Mouse (Mus musculus): ENCODE results near the gene Nrg4. TPM values are rescaled to one million over a fixed set of nuclear protein-coding genes. Genes with fewer than 3 reads are reported as not detected.
"Not testable (repeated sequence)": the region's sequence is repeated elsewhere in the genome, so short reads cannot be mapped to it uniquely, and the experiment has no call there.

Nrg4 gene
- polyA plus RNA-seq, 1 experiment from 2014 or later, result 0.81 TPM

GRCm38 (mm10) chr9:55233076-55233475 lies 93.6 kb downstream of the Nrg4 start:
- not testable (repeated sequence) for H3K9me3 ChIP-seq (replicated peaks; ENCODE audit: control insufficient read depth, low read length); DNase-seq (ENCODE audit: low spot score); H3K4me3 ChIP-seq (ENCODE audit: low read depth, low read length); ATAC-seq (replicated peaks; ENCODE audit: insufficient number of reproducible peaks, low FRiP score, low TSS enrichment, low read depth); H3K4me2 ChIP-seq (ENCODE audit: low read depth, low read length); H3K9ac ChIP-seq (replicated peaks; ENCODE audit: low read length); H3K27me3 ChIP-seq (ENCODE audit: control insufficient read depth, insufficient read depth, low read length); H3K36me3 ChIP-seq (replicated peaks; ENCODE audit: control insufficient read depth, insufficient read depth, low read depth, low read length); H3K4me1 ChIP-seq (ENCODE audit: control insufficient read depth, insufficient read depth, low read length); H3K27ac ChIP-seq (replicated peaks; ENCODE audit: low read depth, low read length)
- 71% methylated on average over 11 of the region's 11 CpGs for WGBS

- H3K4me3 ChIP-seq (ENCODE audit: low read depth, low read length), result no peak overlapping the region
- no peak for DNase-seq (ENCODE audit: low spot score)
- H3K36me3 ChIP-seq (replicated peaks; ENCODE audit: control insufficient read depth, insufficient read depth, low read depth, low read length), result no peaks in the 10 kb centered on the region
- H3K4me2 ChIP-seq (ENCODE audit: low read depth, low read length), result no peak overlapping the region
- WGBS, result 83% methylated on average over 7 of the region's 7 CpGs
- ATAC-seq (replicated peaks; ENCODE audit: insufficient number of reproducible peaks, low FRiP score, low TSS enrichment, low read depth), result no peak
- no peaks in the 10 kb centered on the region for H3K9me3 ChIP-seq (replicated peaks; ENCODE audit: control insufficient read depth, low read length)
- H3K9ac ChIP-seq (replicated peaks; ENCODE audit: low read length), result no peak overlapping the region
- H3K27me3 ChIP-seq (ENCODE audit: control insufficient read depth, insufficient read depth, low read length), result no peaks in the 10 kb centered on the region
- no peak overlapping the region for H3K27ac ChIP-seq (replicated peaks; ENCODE audit: low read depth, low read length)
- no peaks in the 10 kb centered on the region for H3K4me1 ChIP-seq (ENCODE audit: control insufficient read depth, insufficient read depth, low read length)
These were observed 94.1 kb downstream of the Nrg4 start for GRCm38 (mm10) chr9:55232586-55232985.

DNA sequence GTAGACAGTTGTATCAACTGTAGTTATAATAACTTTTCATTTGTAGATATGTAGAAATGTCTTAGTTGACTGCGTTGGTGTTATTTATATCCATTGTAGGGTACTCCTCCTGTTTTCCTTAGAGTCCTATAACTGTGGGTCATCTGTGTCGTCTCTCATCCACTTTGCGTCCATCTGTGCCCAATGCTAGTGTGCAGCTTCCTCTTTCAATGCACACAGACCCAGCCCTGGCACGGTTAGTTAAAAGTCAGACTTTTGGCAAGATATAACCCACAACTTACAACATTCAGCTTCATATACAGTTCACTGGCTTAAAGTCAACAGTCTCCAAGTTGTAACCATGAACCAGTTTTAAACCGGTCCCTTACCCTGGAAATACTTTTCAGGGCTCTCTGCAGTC lies 94.5 kb downstream of the Nrg4 start:
- H3K36me3 ChIP-seq (replicated peaks; ENCODE audit: control insufficient read depth, insufficient read depth, low read depth, low read length), result no peaks in the 10 kb centered on the region
- ATAC-seq (replicated peaks; ENCODE audit: insufficient number of reproducible peaks, low FRiP score, low TSS enrichment, low read depth) (no peak), DNase-seq (ENCODE audit: low spot score) (no peak)
- no peaks in the 10 kb centered on the region for H3K9me3 ChIP-seq (replicated peaks; ENCODE audit: control insufficient read depth, low read length)
- no peak overlapping the region for H3K4me2 ChIP-seq (ENCODE audit: low read depth, low read length)
- no peak overlapping the region for H3K27ac ChIP-seq (replicated peaks; ENCODE audit: low read depth, low read length)
- H3K27me3 ChIP-seq (ENCODE audit: control insufficient read depth, insufficient read depth, low read length), result no peaks in the 10 kb centered on the region
- no peak overlapping the region for H3K4me3 ChIP-seq (ENCODE audit: low read depth, low read length)
- WGBS, result 92% methylated on average over 5 of the region's 5 CpGs
- no peaks in the 10 kb centered on the region for H3K4me1 ChIP-seq (ENCODE audit: control insufficient read depth, insufficient read depth, low read length)
- no peak overlapping the region for H3K9ac ChIP-seq (replicated peaks; ENCODE audit: low read length)

DNA sequence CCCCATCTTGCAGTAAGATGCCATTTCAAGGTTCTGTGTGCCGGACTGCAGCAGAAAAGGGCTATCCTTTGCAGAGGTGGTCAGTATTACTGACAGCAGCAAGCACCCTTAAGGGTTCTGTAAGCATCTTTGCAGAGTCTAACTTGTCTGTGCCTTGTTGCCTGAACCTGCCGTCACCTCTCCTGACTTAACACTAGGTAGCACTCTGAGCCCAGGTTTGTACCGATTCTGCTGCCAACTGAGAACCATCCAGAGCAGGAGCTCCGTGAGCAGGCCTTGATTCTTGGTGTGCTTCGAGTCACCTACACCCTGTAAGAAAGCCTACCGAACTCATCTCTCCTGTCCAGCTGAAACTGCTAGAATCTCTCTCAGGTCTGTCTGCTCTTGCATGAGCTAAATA lies 95.1 kb downstream of the Nrg4 start:
- H3K4me1 ChIP-seq (ENCODE audit: control insufficient read depth, insufficient read depth, low read length), result no peaks in the 10 kb centered on the region
- ATAC-seq (replicated peaks; ENCODE audit: insufficient number of reproducible peaks, low FRiP score, low TSS enrichment, low read depth) (no peak), DNase-seq (ENCODE audit: low spot score) (peak; percentile 3)
- H3K4me3 ChIP-seq (ENCODE audit: low read depth, low read length), result no peak overlapping the region
- no peaks in the 10 kb centered on the region for H3K27me3 ChIP-seq (ENCODE audit: control insufficient read depth, insufficient read depth, low read length)
- no peak overlapping the region for H3K9ac ChIP-seq (replicated peaks; ENCODE audit: low read length)
- WGBS, result 62% methylated on average over 6 of the region's 6 CpGs
- H3K4me2 ChIP-seq (ENCODE audit: low read depth, low read length), result no peak overlapping the region
- no peak overlapping the region for H3K27ac ChIP-seq (replicated peaks; ENCODE audit: low read depth, low read length)
- no peaks in the 10 kb centered on the region for H3K36me3 ChIP-seq (replicated peaks; ENCODE audit: control insufficient read depth, insufficient read depth, low read depth, low read length)
- H3K9me3 ChIP-seq (replicated peaks; ENCODE audit: control insufficient read depth, low read length), result no peaks in the 10 kb centered on the region

DNA sequence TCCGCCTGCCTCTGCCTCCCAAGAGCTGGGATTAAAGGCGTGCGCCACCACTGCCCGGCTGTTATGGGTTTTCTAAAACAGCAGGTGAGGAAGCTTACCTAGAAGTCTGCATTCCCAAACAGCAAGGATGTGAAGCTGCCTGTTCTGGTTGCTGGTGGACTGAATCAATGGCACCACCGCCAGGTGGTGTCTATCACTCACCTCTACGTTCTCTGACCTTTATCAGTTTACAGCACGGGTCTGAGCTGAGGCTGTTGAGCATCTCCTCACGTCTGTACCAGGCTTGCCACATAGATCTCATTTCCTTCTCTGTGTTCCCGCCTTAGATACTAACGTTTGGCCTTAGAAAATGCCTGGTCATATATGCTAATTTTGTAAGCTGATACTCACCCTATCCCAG lies 97.6 kb downstream of the Nrg4 start:
- no peaks in the 10 kb centered on the region for H3K9me3 ChIP-seq (replicated peaks; ENCODE audit: control insufficient read depth, low read length)
- no peak for ATAC-seq (replicated peaks; ENCODE audit: insufficient number of reproducible peaks, low FRiP score, low TSS enrichment, low read depth)
- 0 out of 2 replicates have a peak, but pooled peaks cover 3% of the 10 kb centered on the region for H3K36me3 ChIP-seq (replicated peaks; ENCODE audit: control insufficient read depth, insufficient read depth, low read depth, low read length)
- WGBS, result 70% methylated on average over 10 of the region's 10 CpGs
- H3K4me3 ChIP-seq (ENCODE audit: low read depth, low read length), result no peak overlapping the region
- no peak overlapping the region for H3K9ac ChIP-seq (replicated peaks; ENCODE audit: low read length)
- no peak for DNase-seq (ENCODE audit: low spot score)
- no peak overlapping the region for H3K4me2 ChIP-seq (ENCODE audit: low read depth, low read length)
- H3K27me3 ChIP-seq (ENCODE audit: control insufficient read depth, insufficient read depth, low read length), result no peaks in the 10 kb centered on the region
- no peak overlapping the region for H3K27ac ChIP-seq (replicated peaks; ENCODE audit: low read depth, low read length)
- no peaks in the 10 kb centered on the region for H3K4me1 ChIP-seq (ENCODE audit: control insufficient read depth, insufficient read depth, low read length)

DNA sequence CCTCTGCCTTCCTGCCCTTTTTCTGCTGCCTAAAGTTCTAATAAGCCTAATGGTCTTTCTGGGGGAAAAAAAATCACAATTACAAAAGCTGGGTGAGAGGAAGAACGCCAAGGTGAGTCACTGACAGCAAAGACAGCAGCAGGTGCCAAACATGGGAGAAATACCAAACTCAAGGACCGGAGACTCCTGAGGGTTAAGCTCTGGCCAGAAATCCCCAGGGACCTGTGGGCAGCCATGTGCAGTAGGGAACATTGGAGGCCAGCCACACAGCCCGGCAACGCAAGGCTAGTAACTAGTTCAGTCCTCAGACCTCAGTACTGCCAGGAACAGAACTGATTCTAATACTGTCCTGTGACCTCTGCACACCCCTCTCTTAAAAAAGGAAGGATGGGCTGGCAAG lies 98.5 kb downstream of the Nrg4 start:
- H3K27me3 ChIP-seq (ENCODE audit: control insufficient read depth, insufficient read depth, low read length), result no peaks in the 10 kb centered on the region
- no peaks in the 10 kb centered on the region for H3K9me3 ChIP-seq (replicated peaks; ENCODE audit: control insufficient read depth, low read length)
- no peak overlapping the region for H3K9ac ChIP-seq (replicated peaks; ENCODE audit: low read length)
- H3K27ac ChIP-seq (replicated peaks; ENCODE audit: low read depth, low read length), result no peak overlapping the region
- no peaks in the 10 kb centered on the region for H3K4me1 ChIP-seq (ENCODE audit: control insufficient read depth, insufficient read depth, low read length)
- DNase-seq (ENCODE audit: low spot score), result no peak
- ATAC-seq (replicated peaks; ENCODE audit: insufficient number of reproducible peaks, low FRiP score, low TSS enrichment, low read depth), result no peak
- no peak overlapping the region for H3K4me2 ChIP-seq (ENCODE audit: low read depth, low read length)
- H3K4me3 ChIP-seq (ENCODE audit: low read depth, low read length), result no peak overlapping the region
- 93% methylated on average over 4 of the region's 4 CpGs for WGBS
- H3K36me3 ChIP-seq (replicated peaks; ENCODE audit: control insufficient read depth, insufficient read depth, low read depth, low read length), result peaks cover 6% of the 10 kb centered on the region; the same call in 1 of the 2 replicates

DNA sequence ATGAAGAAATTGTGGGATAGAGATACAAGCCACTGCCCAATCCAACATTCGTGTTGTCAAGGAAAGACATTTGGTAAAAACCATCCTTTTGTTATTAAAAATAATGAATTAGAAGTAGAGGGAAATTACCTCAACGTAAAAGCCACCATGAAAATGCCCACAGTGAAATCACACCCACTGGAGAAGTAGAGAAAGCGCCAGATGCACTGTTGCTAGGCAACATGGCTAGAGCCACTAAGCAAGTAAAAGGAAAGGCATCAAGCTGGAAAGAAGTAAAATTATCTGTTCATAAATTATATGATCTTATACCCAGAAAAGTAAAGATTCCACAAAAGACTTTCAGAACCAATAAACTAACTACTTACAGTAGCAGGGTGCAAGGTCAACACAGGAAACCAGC lies 100.4 kb downstream of the Nrg4 start:
- Histone ChIP-seq H3K9me3 (replicated peaks; ENCODE audit: control insufficient read depth, low read length) (no peaks in the 10 kb centered on the region), H3K4me3 (ENCODE audit: low read depth, low read length) (no peak overlapping the region), H3K9ac (replicated peaks; ENCODE audit: low read length) (no peak overlapping the region), H3K27me3 (ENCODE audit: control insufficient read depth, insufficient read depth, low read length) (no peaks in the 10 kb centered on the region), H3K27ac (replicated peaks; ENCODE audit: low read depth, low read length) (no peak overlapping the region), H3K36me3 (replicated peaks; ENCODE audit: control insufficient read depth, insufficient read depth, low read depth, low read length) (peaks cover 10% of the 10 kb centered on the region), H3K4me1 (ENCODE audit: control insufficient read depth, insufficient read depth, low read length) (no peaks in the 10 kb centered on the region), H3K4me2 (ENCODE audit: low read depth, low read length) (no peak overlapping the region)
- DNase-seq (ENCODE audit: low spot score) (no peak), ATAC-seq (replicated peaks; ENCODE audit: insufficient number of reproducible peaks, low FRiP score, low TSS enrichment, low read depth) (no peak)
- WGBS, result 89% methylated on average over 3 of the region's 3 CpGs

DNA sequence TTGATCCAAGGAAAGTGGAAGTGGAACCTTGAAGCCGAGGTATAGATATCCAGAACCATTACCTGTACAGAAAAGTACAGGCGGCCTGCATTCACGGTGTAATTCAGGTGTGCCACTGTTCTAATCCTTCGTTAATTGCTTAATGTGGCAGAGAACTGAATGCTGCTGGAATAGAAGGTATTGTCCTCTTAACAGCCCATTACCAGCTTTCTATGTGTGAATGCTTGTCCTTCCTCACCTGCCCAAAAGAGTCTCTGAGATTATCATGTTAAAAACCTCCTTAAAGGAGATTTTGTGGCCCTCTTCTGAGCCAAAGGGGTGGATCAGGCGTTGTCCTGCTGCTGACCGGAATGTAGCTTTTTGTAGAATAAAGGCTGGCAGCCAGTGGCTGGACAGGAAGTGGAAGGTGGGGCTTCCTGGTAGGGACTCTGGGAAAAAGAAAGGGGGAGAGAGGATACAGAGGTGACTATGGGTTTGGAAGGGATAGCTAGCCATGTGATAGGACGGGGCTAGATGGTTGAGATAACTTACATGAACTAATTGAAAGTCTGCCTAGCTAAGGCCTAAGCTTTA lies 101.4 kb downstream of the Nrg4 start:
- 87% methylated on average over 7 of the region's 7 CpGs for WGBS
- no peak overlapping the region for H3K4me2 ChIP-seq (ENCODE audit: low read depth, low read length)
- no peak for ATAC-seq (replicated peaks; ENCODE audit: insufficient number of reproducible peaks, low FRiP score, low TSS enrichment, low read depth)
- H3K27me3 ChIP-seq (ENCODE audit: control insufficient read depth, insufficient read depth, low read length), result no peaks in the 10 kb centered on the region
- H3K4me3 ChIP-seq (ENCODE audit: low read depth, low read length), result no peak overlapping the region
- H3K27ac ChIP-seq (replicated peaks; ENCODE audit: low read depth, low read length), result no peak overlapping the region
- no peak overlapping the region for H3K9ac ChIP-seq (replicated peaks; ENCODE audit: low read length)
- peaks cover 10% of the 10 kb centered on the region for H3K36me3 ChIP-seq (replicated peaks; ENCODE audit: control insufficient read depth, insufficient read depth, low read depth, low read length)
- no peaks in the 10 kb centered on the region for H3K9me3 ChIP-seq (replicated peaks; ENCODE audit: control insufficient read depth, low read length)
- no peaks in the 10 kb centered on the region for H3K4me1 ChIP-seq (ENCODE audit: control insufficient read depth, insufficient read depth, low read length)
- no peak for DNase-seq (ENCODE audit: low spot score)

Measured in embryonic facial prominence, embryonic 11.5 days (tissue).